Mouse (Mus musculus): ENCODE measurements around the gene Rnf150.

GRCm38 (mm10) chr8:83076621-83077020 lies 213.5 kb downstream of the Rnf150 start:
- TF ChIP-seq POLR2A (IDR thresholded peaks at IDR 0.05; ENCODE audit: borderline replicate concordance, control insufficient read depth, low read depth, low read length) (no peak), CTCF (IDR thresholded peaks at IDR 0.05; ENCODE audit: control insufficient read depth, insufficient read depth, low read length) (no peak)
